Mouse (Mus musculus): ENCODE measurements around the gene Tesc.

The Tesc gene

DNA sequence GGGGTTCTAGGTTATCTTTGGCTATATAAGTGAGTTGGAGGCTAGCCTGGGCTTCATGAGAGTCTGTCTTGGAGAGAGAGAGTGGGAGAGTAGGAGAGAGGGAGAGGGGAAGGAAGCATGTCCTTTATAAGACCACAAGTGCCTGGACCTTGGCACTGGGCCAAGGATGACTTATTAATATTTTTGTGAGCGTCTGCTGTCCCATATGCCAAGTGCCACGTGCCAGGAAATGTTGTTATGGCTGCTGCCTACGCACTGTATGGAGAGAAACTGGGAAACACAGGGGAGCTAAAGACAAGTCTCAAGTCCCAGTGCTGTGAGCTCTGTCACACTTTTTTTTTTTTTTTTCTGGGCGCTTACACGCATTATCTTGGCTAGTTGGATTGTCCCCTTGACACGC, 15.1 kb downstream of the Tesc start:
- CTCF ChIA-PET = no interaction called here

- CTCF ChIA-PET = no interaction called here
Measured at GRCm38 (mm10) chr5:118043761-118044160, 16.2 kb downstream of the Tesc start.

- CTCF ChIA-PET = no interaction called here
Measured at GRCm38 (mm10) chr5:118044907-118045306, 17.4 kb downstream of the Tesc start.

DNA sequence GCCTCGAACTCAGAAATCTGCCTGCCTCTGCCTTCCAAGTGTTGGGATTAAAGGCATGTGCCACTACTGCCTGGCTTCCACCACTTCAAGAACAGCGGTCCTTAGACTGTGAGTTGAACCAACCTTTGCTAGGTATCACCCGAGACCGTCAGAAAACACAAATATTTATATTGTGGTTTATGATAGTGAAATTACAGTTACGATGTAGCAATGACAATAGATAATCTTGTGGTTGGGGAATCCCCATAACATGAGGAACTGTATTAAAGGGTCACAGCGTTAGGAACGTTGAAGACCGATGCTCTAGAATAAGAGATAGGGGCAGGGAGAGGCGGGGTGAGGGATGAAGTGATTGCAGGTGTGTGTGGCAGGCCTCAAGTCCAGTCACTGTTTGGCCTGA, 17.8 kb downstream of the Tesc start:
- CTCF ChIA-PET = no interaction called here

DNA sequence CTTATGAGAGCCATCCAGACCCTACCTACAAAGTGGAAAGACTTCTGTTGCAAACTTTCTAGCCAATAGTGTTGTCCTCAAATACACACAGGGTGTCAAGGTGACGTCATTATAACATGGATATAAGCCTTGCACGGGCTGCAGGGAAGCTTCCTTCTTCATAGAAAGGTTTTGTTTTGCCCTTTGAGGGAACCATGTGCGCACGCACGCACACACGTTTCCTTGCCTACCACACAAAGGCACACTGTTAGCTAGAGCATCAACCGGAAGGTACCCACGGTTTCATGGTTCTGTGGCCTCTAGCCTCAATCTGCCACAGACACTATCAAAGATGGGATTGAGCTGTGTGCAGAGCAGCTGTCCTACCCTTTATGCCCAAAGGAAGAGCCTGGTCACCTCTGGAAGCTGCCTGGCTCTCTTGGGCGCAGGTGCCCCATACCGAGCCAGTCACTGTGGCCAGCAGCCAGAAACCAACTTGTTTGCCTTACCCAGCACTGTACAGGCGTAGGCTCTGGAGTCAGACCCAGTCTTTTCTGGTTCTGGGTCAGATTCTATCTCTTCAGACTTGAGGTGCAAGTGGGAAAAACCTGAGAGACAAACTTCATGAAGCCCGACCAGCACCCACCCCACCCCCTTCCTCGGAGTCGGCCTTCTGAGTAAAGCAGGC, 19.7 kb downstream of the Tesc start:
- CTCF ChIA-PET = no interaction called here

DNA sequence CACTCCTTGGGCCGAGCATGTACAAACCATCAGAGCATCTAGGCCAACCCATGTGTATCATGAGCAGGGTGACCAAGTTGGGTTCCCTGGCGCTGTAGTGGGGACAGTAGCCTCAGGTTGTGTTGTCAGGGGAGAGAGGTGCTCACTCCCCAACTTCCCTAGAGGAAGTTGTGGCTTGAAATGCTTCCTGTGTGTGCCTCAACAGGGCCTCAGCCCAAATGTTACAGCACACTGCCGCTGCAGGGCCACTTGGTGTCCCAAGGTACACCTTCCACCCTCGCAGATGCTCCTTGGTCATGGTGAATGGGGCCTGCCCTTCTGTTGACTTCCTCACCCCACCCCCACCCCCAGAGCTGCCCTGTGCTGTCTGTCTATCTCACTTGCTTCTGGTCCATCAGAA, 20.9 kb downstream of the Tesc start:
- CTCF ChIA-PET = interaction anchor here (0.6 kb wide), 3 partner anchors 16 to 541 kb away, joined by 3 to 5 read pairs (median 3); no protein-coding TSS in a partner anchor

DNA sequence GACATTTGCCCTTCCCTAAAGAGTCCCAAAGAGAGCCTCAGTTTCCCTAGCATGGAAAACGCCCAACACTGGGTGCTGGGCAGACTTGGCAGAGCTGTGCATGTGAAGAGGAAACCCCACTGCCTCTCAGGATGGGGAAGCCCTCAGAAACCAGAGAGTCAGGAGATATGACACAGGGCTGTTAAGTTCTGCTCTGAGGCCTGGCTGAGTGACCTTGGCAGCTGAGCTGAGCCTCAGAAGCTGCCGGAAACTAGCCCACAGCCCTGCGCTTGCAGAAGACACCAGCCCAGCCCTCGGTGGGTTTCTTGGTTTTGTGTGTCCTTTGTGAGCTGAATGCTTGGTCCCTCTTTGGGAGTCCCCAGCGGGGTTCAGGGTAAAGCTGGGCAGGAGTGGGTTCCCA, 21.4 kb downstream of the Tesc start:
- CTCF ChIA-PET = interaction anchor here (0.6 kb wide), 3 partner anchors 15 to 540 kb away, joined by 3 to 5 read pairs (median 3); no protein-coding TSS in a partner anchor

- CTCF ChIA-PET = no interaction called here
Measured at GRCm38 (mm10) chr5:118050743-118051142, 23.2 kb downstream of the Tesc start.

DNA sequence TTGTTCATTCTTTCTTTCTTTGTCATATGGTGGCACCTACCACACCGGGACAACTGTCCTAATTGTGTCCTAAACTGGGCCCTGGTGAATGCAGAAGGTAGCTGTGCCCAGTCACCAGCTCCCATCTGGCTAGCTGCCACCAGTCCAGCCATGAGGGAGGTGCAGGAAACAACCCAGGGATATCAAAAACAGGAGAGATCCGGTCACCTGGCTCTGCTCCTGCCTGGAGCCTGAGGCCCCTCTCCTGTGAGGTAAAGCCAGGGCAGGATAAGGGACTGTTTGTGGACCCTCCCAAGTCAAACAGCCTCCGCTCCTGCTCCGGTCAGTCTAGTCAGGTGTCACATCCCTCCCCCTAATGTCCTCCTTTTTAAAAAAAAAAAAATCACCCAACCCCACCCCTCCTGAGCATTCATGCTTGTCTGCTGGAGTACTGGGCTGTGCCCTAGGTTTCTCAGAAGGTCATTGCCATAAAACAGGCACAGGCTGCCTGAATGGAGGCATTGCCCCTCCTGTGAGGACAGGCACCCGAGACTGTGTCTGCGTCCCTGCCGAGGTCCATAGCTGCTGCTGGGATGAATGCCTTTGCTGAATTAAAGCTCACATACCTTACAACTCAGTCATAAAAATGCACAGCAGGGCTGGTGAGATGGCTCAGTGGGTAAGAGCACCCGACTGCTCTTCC, 24.6 kb downstream of the Tesc start:
- CTCF ChIA-PET = interaction anchor here (0.7 kb wide), 1 partner anchor 104 kb away, joined by 9 read pairs; no protein-coding TSS in a partner anchor

DNA sequence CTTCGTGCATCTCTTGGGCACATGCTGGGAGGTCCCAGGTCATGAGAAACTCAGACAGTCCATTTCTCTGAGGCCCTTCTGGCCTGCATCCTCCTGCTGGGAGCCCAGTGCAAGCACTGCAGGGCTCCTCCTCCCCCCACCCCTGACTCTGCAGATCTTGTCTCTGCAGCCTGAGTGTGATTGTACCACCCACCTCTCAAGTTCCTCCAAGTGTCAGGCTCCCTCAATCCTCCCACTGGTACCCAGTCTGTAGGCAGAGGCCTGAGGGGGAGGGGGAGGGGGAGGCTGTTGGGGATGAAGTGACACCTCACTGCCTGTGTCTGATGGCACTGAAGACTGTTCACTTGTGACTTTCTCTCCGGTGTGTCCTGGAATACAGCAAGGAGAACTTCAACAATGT, 25.7 kb downstream of the Tesc start:
- CTCF ChIA-PET = no interaction called here

GRCm38 (mm10) chr5:118057508-118058111, 30.1 kb downstream of the Tesc start:
- CTCF ChIA-PET = no interaction called here

GRCm38 (mm10) chr5:118058858-118059257, 31.3 kb downstream of the Tesc start:
- CTCF ChIA-PET = no interaction called here

- CTCF ChIA-PET = no interaction called here
Measured at GRCm38 (mm10) chr5:118059646-118060045, 32.1 kb downstream of the Tesc start.

DNA sequence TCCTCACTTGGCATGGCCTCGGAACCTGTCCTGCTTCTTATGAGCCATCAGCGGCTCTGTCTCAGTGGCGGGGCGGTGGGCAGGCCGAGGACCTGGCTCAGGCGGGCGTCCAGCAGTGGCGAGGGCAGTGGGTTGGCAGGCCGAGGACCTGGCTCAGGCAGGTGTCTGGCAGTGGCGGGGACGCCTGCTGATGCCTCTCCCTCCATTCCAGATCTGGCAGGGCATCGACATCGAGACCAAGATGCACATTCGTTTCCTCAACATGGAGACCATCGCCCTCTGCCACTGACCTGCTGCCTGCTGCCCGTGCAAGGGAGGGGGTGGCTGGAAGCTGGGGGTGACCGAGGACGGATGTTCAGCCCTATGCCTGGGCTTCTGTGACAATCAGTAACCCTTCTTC, 33.8 kb downstream of the Tesc start:
- CTCF ChIA-PET = no interaction called here

DNA sequence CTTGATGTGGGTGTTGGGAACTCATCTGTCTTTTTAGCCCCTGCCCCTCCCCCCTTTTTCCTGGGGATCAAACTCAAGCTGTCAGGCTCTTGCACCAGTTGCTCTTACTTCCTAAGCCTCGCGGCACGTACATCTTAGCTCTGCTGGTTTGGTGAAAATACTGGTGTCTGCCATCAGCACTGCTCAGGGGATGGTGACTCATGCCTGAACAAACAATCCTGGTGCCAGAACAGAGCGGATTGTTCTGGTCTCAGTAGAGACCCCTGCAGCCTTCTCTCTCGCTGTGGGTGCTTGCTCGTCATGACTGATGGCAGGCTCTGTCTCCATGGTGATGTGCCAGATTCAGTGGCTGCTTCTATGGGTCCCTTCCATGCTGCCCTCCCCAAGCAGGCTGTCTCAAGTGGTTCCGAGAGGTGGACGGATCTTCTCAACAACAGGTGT, 35.7 kb downstream of the Tesc start:
- CTCF ChIA-PET = no interaction called here

GRCm38 (mm10) chr5:118064284-118064901, 36.9 kb downstream of the Tesc start:
- CTCF ChIA-PET = interaction anchor here (0.5 kb wide), 1 partner anchor 16 kb away, joined by 3 read pairs; no protein-coding TSS in a partner anchor

DNA sequence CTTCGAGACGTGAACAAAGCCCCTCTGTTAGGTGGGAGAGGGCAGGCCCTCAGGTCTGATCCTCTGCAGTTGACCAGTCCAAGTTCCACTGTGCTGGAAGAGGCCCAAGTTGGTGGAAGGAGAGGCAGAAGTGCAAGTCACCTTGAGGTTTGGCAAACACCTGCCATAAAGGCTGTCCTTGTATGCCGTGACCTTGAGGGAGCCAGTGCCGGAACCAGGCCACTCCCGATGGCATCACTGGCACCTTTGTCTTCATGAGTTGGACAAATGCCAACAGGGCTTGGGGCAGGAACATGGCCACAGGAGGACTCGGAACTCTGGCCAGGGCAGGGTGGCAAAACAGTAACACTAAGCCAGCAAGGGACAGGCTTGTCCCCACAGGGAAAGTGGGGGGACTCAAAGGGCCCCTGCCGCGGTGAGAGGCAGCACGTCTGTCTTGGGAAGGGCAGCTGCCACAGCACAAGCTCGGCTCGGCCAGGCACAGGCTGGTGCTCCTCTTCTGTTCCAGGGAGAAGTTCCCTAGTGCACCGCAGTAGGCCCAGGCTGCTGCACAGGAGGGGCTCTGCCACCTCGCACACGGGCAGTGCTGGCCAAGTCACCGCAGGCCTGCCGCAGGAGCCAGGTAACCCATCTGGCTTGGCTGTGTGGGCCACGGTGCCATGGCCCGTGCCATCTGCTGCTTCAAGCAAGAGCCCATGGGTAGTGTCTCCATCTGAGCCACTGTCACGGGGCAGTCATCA, 38.1 kb downstream of the Tesc start:
- CTCF ChIA-PET = no interaction called here

- CTCF ChIA-PET = interaction anchor here (0.5 kb wide), 1 partner anchor 105 kb away, joined by 3 read pairs; no protein-coding TSS in a partner anchor
Measured at GRCm38 (mm10) chr5:118066828-118067227, 39.3 kb downstream of the Tesc start.

GRCm38 (mm10) chr5:118067572-118067971, 40.0 kb downstream of the Tesc start:
- CTCF ChIA-PET = interaction anchor here (0.5 kb wide), 1 partner anchor 105 kb away, joined by 3 read pairs; no protein-coding TSS in a partner anchor

DNA sequence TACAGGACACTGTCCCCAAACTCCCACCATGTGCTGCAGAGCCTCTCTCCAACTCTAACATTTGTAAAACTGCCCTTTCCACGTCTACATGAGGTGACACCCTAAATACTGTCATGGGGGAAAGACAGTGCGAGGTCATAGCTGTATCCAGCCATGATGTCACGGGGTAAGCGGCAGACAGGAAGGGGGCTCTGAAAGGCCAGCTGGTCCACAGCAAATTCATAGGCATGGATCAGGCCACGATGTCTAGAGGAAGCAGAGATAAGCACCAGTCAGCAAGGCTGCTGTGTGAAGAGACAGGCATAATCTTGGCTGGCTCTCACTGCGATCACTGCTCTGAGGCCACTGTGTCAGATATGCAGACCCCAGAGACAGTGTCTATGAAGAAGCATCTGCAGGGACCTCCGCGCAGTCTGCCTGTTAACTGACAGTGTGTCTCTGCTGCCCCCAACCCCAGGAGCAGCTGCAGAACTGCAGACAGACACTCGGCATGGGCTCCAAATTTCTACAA, 40.5 kb downstream of the Tesc start:
- CTCF ChIA-PET = interaction anchor here (0.5 kb wide), 1 partner anchor 88 kb away, joined by 3 read pairs; no protein-coding TSS in a partner anchor

- CTCF ChIA-PET = interaction anchor here (0.7 to 1.7 kb wide), 2 partner anchors 64 to 67 kb away, joined by 3 to 4 read pairs; no protein-coding TSS in a partner anchor
Measured at GRCm38 (mm10) chr5:118069315-118069714, 41.8 kb downstream of the Tesc start.

All from spleen, embryonic (tissue).